Mouse (Mus musculus): Measurements from ENCODE around the gene Unc5c. TPM values are rescaled to one million over a fixed set of nuclear protein-coding genes. Genes with fewer than 3 reads are reported as not detected.

Unc5c gene
- total RNA-seq (2014; rRNA removed) (92.4 and 106 TPM in 2 replicates), polyA plus RNA-seq (2015; fragmentation: Nextera tagmentation; extraction: Ambion mirVana) (29.2 and 29.4 TPM in 2 replicates)

GRCm38 (mm10) chr3:141465104-141465705 is at the start of gene Unc5c:
Unc5c (plus strand) TSS chr3:141465216.
- peak within 1 kb of the TSS; percentile 82 for H3K9ac ChIP-seq (replicated peaks; ENCODE audit: low read length)
- H3K27ac ChIP-seq: peak within 1 kb of the TSS; percentile 99
- DNase-seq (ENCODE audit: low spot score): peak; percentile 90
- H3K4me2 ChIP-seq (ENCODE audit: low read depth, low read length): peak within 1 kb of the TSS; percentile 67
- TF ChIP-seq CTCF (IDR thresholded peaks at IDR 0.05; ENCODE audit: low read depth): peak; percentile 64
- under 1% methylated on average over 51 of the region's 61 CpGs for WGBS
- no peaks in the 10 kb centered on the region for H3K36me3 ChIP-seq (ENCODE audit: insufficient read depth, low read length)
- no peaks in the 10 kb centered on the region for H3K27me3 ChIP-seq (ENCODE audit: insufficient read depth, low read length)
- H3K9me3 ChIP-seq (ENCODE audit: low read length): no peaks in the 10 kb centered on the region
- ATAC-seq: peak; percentile 90
- peak within 1 kb of the TSS; percentile 86 for H3K4me3 ChIP-seq (ENCODE audit: low read length)
- no peaks in the 10 kb centered on the region for H3K4me1 ChIP-seq (ENCODE audit: insufficient read depth, low read length)

- ATAC-seq (no peak), DNase-seq (ENCODE audit: low spot score) (no peak)
- Histone ChIP-seq H3K4me3 (ENCODE audit: low read length) (no peak overlapping the region), H3K9me3 (ENCODE audit: low read length) (no peaks in the 10 kb centered on the region), H3K27me3 (ENCODE audit: insufficient read depth, low read length) (no peaks in the 10 kb centered on the region), H3K4me2 (ENCODE audit: low read depth, low read length) (no peak overlapping the region), H3K9ac (replicated peaks; ENCODE audit: low read length) (no peak overlapping the region), H3K4me1 (ENCODE audit: insufficient read depth, low read length) (no peaks in the 10 kb centered on the region), H3K27ac (no peak overlapping the region), H3K36me3 (ENCODE audit: insufficient read depth, low read length) (no peaks in the 10 kb centered on the region)
- WGBS: 96% methylated on average over 2 of the region's 2 CpGs
- TF ChIP-seq CTCF (IDR thresholded peaks at IDR 0.05; ENCODE audit: low read depth): no peak
Measured at GRCm38 (mm10) chr3:141457475-141457874, 7.5 kb upstream of the Unc5c start.

GRCm38 (mm10) chr3:141462482-141462881 is 2.5 kb upstream of the Unc5c start:
- H3K4me2 ChIP-seq (ENCODE audit: low read depth, low read length): peak overlapping the region; percentile 67
- DNase-seq (ENCODE audit: low spot score) (peak; percentile 68), ATAC-seq (no peak)
- 38% methylated on average over 7 of the region's 7 CpGs for WGBS
- no peaks in the 10 kb centered on the region for H3K27me3 ChIP-seq (ENCODE audit: insufficient read depth, low read length)
- no peaks in the 10 kb centered on the region for H3K9me3 ChIP-seq (ENCODE audit: low read length)
- no peaks in the 10 kb centered on the region for H3K4me1 ChIP-seq (ENCODE audit: insufficient read depth, low read length)
- peak; percentile 62 for TF ChIP-seq CTCF (IDR thresholded peaks at IDR 0.05; ENCODE audit: low read depth)
- no peak overlapping the region for H3K4me3 ChIP-seq (ENCODE audit: low read length)
- H3K36me3 ChIP-seq (ENCODE audit: insufficient read depth, low read length): no peaks in the 10 kb centered on the region
- peak overlapping the region; percentile 55; the same call in 1 of the 2 replicates for H3K27ac ChIP-seq
- H3K9ac ChIP-seq (replicated peaks; ENCODE audit: low read length): no peak overlapping the region; the same call in 1 of the 2 replicates

DNA sequence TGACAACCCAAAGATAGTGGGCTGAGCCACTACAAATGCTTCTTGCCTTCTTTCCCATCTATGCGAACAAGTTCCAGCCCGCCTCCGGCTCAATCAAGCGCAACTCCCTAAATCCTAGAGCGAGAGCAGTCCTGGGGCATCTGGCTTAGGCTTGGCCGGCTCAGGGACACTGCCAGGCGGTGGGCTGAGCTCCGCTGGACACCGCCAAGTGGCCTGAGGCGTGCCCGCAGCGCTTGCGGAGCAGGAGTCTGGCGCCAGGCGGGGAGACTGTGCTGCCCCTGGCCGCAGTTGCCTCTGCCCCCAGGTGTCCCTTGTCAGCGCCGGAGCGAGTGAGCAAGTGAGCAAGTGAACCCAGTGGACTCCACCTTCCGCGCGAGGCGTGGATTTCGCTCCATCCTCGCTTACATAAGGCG is 319 bp upstream of the Unc5c start:
- Histone ChIP-seq H3K27me3 (ENCODE audit: insufficient read depth, low read length) (no peaks in the 10 kb centered on the region), H3K4me2 (ENCODE audit: low read depth, low read length) (peak overlapping the region; percentile 67), H3K27ac (peak overlapping the region; percentile 99), H3K9ac (replicated peaks; ENCODE audit: low read length) (peak overlapping the region; percentile 82), H3K4me3 (ENCODE audit: low read length) (peak overlapping the region; percentile 86), H3K36me3 (ENCODE audit: insufficient read depth, low read length) (no peaks in the 10 kb centered on the region), H3K9me3 (ENCODE audit: low read length) (no peaks in the 10 kb centered on the region), H3K4me1 (ENCODE audit: insufficient read depth, low read length) (no peaks in the 10 kb centered on the region)
- DNase-seq (ENCODE audit: low spot score) (peak; percentile 85), ATAC-seq (peak; percentile 81)
- under 1% methylated on average over 26 of the region's 26 CpGs for whole genome bisulfite sequencing
- peak; percentile 47 for TF ChIP-seq CTCF (IDR thresholded peaks at IDR 0.05; ENCODE audit: low read depth)

GRCm38 (mm10) chr3:141466061-141466460 is 1.0 kb downstream of the Unc5c start:
- WGBS: under 1% methylated on average over 20 of the region's 20 CpGs
- peak overlapping the region; percentile 67 for H3K4me2 ChIP-seq (ENCODE audit: low read depth, low read length)
- no peaks in the 10 kb centered on the region for H3K36me3 ChIP-seq (ENCODE audit: insufficient read depth, low read length)
- peak; percentile 28; the same call in 1 of the 2 replicates for TF ChIP-seq CTCF (IDR thresholded peaks at IDR 0.05; ENCODE audit: low read depth)
- no peak for ATAC-seq
- peak overlapping the region; percentile 99 for H3K27ac ChIP-seq
- H3K9me3 ChIP-seq (ENCODE audit: low read length): no peaks in the 10 kb centered on the region
- peak overlapping the region; percentile 82 for H3K9ac ChIP-seq (replicated peaks; ENCODE audit: low read length)
- H3K4me3 ChIP-seq (ENCODE audit: low read length): peak overlapping the region; percentile 86
- peak; percentile 66 for DNase-seq (ENCODE audit: low spot score)
- no peaks in the 10 kb centered on the region for H3K4me1 ChIP-seq (ENCODE audit: insufficient read depth, low read length)
- H3K27me3 ChIP-seq (ENCODE audit: insufficient read depth, low read length): no peaks in the 10 kb centered on the region

DNA sequence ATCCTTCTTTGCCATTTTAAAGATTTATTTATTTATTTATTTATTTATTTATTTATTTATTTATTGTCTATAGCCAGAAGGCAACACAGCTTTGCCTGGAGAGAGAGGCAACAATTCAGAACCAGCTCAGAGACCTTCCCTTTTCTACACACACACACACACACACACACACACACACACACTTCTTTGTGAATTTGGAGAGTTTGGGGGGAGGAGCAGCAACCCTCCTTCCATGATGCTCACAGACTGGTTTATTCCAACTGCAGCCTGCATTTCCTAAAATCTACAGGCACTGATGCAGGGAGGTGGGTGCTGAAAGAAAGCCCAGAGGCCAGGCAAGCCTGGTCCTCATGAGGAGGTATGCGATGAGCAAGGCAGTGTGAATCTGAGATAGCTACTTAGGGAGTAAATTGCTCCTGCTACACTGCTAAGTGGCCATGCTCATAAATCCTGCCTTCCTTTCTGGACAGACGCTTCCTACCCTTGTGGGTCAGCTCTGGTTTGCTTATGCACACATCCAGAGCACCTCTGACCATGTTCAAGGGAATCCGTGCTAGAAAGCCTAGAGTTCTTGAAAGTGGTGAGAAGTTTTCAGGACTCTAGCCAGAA is 1.8 kb downstream of the Unc5c start:
- Histone ChIP-seq H3K9ac (replicated peaks; ENCODE audit: low read length) (peak overlapping the region; percentile 82), H3K9me3 (ENCODE audit: low read length) (no peaks in the 10 kb centered on the region), H3K4me3 (ENCODE audit: low read length) (peak overlapping the region; percentile 86), H3K4me1 (ENCODE audit: insufficient read depth, low read length) (no peaks in the 10 kb centered on the region), H3K27ac (peak overlapping the region; percentile 99), H3K27me3 (ENCODE audit: insufficient read depth, low read length) (no peaks in the 10 kb centered on the region), H3K4me2 (ENCODE audit: low read depth, low read length) (peak overlapping the region; percentile 67), H3K36me3 (ENCODE audit: insufficient read depth, low read length) (no peaks in the 10 kb centered on the region)
- DNase-seq (ENCODE audit: low spot score) (peak; percentile 25), ATAC-seq (no peak)
- WGBS: 15% methylated on average over 3 of the region's 3 CpGs
- no peak for TF ChIP-seq CTCF (IDR thresholded peaks at IDR 0.05; ENCODE audit: low read depth)

DNA sequence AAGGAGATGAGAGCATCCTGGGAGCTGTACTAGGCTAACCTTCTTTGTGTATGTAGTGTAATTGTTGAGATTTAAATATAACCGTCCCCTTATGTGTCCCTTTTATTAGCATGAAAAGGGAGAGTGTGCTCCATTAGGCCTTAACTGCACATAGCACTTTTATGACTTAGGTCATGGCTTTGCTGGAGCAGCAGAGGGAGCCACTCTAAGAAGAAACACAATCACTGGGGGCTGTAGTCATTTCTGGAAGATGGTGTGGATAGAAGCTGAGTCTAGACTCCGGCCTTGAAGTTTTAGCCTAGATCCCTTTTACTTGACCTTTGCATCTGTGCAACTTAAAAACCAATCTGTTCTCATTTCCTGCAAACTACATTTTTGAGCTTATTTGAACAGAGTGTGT is 4.3 kb downstream of the Unc5c start:
- no peaks in the 10 kb centered on the region for H3K36me3 ChIP-seq (ENCODE audit: insufficient read depth, low read length)
- H3K9me3 ChIP-seq (ENCODE audit: low read length): no peaks in the 10 kb centered on the region
- peak overlapping the region; percentile 86 for H3K4me3 ChIP-seq (ENCODE audit: low read length)
- H3K4me2 ChIP-seq (ENCODE audit: low read depth, low read length): peak overlapping the region; percentile 67
- H3K27me3 ChIP-seq (ENCODE audit: insufficient read depth, low read length): no peaks in the 10 kb centered on the region
- peak; percentile 68 for DNase-seq (ENCODE audit: low spot score)
- no peaks in the 10 kb centered on the region for H3K4me1 ChIP-seq (ENCODE audit: insufficient read depth, low read length)
- no peak overlapping the region for H3K27ac ChIP-seq
- peak; percentile 74 for TF ChIP-seq CTCF (IDR thresholded peaks at IDR 0.05; ENCODE audit: low read depth)
- ATAC-seq: no peak
- 39% methylated on average over 2 of the region's 2 CpGs for WGBS
- 0 out of 2 replicates have a peak overlapping the region, but pooled peaks have one; percentile 18 for H3K9ac ChIP-seq (replicated peaks; ENCODE audit: low read length)
